Mouse (Mus musculus) limb, embryonic 10.5 days (tissue): ENCODE measurements at regions not wholly inside any gene's neighbourhood (a gene's known extent, or its start where the extent isn't known, plus 50 kb on each side); places are given as distances from the start of the nearest gene placed in this dataset.

ENCODE experiments used
- DNase-seq: peaks from one replicate; pipeline ENCODE4 v3.0.0-alpha.2; 2017; ENCODE audit warnings: low spot score
- H3K27ac ChIP-seq: fragments of 300-500 bp; sonication (generic); 2 replicates; pipeline ENCODE4 v1.5.1; 2016; ENCODE audit warnings: mild to moderate bottlenecking
- H3K27me3 ChIP-seq: fragments of 300-500 bp; sonication (generic); 2 replicates; pipeline ENCODE4 v1.6.1; 2016; ENCODE audit warnings: low read depth, mild to moderate bottlenecking; ENCODE audit not compliant: poor library complexity, severe bottlenecking
- H3K36me3 ChIP-seq: fragments of 300-500 bp; sonication (generic); 2 replicates; pipeline ENCODE4 v1.6.1; 2016; ENCODE audit warnings: mild to moderate bottlenecking, moderate library complexity
- H3K4me1 ChIP-seq: fragments of 300-500 bp; sonication (generic); 2 replicates; pipeline ENCODE4 v1.6.1; 2016
- H3K4me3 ChIP-seq: fragments of 300-500 bp; sonication (generic); 2 replicates; pipeline ENCODE4 v1.5.1; 2016; ENCODE audit warnings: mild to moderate bottlenecking, moderate library complexity
- H3K9me3 ChIP-seq: fragments of 300-500 bp; sonication (generic); replicated peaks from 2 replicates; pipeline ENCODE4 v1.6.1; 2016; ENCODE audit warnings: mild to moderate bottlenecking
- WGBS: fragments of 180-500 bp; shearing (Covaris S2); methylation state at CpG from one replicate; pipeline ENCODE4 v1.1.7; 2016; 5-methylcytosine and 5-hydroxymethylcytosine counted together

DNA sequence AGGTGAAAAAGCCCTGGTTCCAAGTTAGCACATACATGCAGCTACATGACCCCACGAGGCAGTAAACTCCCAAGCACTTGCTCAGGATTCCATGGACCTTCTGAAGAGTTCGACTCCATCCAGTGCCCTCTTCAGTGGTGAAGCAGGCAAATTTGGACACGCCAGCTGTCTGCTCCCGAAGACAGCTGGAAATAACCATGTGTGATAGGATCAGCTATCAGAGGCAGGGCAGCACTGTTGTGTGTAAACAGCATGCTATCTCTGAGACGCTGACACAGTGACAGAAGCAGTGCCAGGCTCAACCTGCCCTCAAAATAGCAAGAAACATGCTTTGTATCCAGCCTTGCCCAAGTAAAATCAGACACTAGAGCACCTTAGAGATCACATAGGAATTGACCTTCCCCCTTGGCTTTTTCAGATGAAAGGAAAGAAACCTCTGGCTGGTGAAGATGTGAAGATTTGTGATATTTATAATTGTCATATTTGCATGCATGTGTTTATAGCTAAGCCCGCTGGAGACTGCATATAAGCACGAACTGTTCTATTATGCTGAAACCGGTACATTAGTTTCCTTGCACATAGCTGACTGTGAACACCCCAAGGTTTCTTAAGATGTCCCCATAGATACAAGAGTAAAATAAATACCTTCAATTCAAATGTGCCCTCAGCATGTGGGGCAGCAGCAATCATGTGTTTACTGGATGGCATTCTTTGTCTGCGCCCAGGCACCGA, 146.4 kb upstream of the Nrip1 start:
- WGBS: 91% methylated on average over 10 of the region's 10 CpGs
- no peaks in the 10 kb centered on the region for H3K27me3 ChIP-seq
- no peaks in the 10 kb centered on the region for H3K9me3 ChIP-seq
- H3K27ac ChIP-seq: no peak overlapping the region
- H3K36me3 ChIP-seq: no peaks in the 10 kb centered on the region
- no peak overlapping the region for H3K4me3 ChIP-seq
- DNase-seq: no peak
- peaks cover 11% of the 10 kb centered on the region for H3K4me1 ChIP-seq

DNA sequence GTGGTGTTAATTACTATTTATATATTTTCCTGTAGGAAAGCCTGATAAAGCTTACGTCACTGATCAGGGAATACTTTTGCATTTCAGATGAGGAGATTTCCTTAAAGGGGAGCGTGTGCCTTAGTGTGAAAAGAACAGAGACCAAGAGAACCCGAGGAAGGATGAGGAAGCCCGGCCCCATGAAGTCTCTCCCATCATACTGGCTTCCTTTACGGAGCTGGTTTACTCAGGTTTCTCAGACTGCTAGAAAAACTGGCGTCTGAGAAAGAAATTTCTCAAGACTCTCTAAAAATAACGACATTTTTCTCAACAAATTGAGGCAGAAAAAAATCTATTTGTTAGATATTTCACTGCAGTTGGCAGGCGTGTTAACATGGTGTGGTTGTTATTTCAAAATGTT, 137.2 kb upstream of the Nrip1 start:
- 0 out of 2 replicates have a peak, but pooled peaks cover 3% of the 10 kb centered on the region for H3K4me1 ChIP-seq
- H3K27me3 ChIP-seq: no peaks in the 10 kb centered on the region
- H3K36me3 ChIP-seq: no peaks in the 10 kb centered on the region
- no peak overlapping the region for H3K27ac ChIP-seq
- no peaks in the 10 kb centered on the region for H3K9me3 ChIP-seq
- no peak for DNase-seq
- H3K4me3 ChIP-seq: no peak overlapping the region
- WGBS: 65% methylated on average over 8 of the region's 8 CpGs

DNA sequence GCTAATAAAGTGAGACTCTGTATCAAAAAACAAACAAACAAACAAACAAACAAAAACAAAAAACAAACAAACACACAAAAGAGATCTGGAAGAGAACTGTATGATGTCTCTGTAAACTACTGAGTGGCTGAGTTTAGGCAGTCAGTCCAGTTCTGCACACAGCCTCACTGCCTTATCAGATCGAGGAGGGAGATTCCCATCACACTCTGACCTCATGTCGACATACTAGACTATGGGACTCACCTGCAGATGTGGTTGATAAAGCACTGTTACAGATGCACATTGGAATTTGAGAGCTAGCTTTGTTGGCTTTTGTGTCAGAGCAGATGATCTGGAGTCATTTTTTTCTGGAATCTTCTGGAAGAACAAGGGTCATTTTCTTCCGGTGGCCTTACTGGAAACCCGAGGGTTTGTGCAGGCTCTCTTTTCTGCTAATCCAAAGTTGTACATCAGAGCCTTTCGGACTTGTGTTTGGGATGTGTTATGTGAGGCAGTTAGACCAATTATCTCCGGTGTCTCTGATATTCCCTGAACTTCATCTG, 135.6 kb upstream of the Nrip1 start:
- 0 out of 2 replicates have a peak, but pooled peaks cover 3% of the 10 kb centered on the region for H3K4me1 ChIP-seq
- WGBS: 93% methylated on average over 6 of the region's 6 CpGs
- H3K27me3 ChIP-seq: no peaks in the 10 kb centered on the region
- no peak overlapping the region for H3K4me3 ChIP-seq
- H3K36me3 ChIP-seq: no peaks in the 10 kb centered on the region
- H3K27ac ChIP-seq: no peak overlapping the region
- no peaks in the 10 kb centered on the region for H3K9me3 ChIP-seq
- DNase-seq: no peak

DNA sequence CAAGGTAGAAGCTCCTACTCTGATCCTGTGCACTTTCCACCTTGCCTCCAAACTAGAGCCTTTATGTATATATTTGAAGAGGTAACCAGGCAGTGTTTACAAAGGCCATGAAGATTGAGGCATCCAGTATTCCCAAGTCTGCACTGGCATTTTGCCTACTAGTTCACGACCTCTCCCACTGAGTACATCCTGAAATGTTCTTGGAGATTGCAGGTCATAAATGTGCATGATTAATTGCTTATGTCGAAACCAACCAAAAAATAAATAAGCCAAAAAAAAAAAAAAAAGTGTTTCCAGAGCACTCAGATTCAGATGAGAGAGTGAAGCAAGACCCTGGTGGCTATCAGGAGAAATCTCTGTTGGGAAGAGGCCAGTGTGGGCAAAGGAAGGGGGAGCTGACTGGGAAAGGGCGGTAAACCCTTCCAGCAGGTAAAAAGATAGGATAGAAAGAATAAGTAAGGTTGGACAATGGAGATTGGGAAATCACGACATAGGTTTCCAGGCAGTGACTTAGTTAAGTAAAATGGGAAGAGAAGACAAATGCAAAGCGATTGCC, 133.6 kb upstream of the Nrip1 start:
- no peaks in the 10 kb centered on the region for H3K36me3 ChIP-seq
- H3K27me3 ChIP-seq: no peaks in the 10 kb centered on the region
- 84% methylated on average over 5 of the region's 5 CpGs for WGBS
- H3K27ac ChIP-seq: no peak overlapping the region
- H3K4me3 ChIP-seq: no peak overlapping the region
- H3K4me1 ChIP-seq: 0 out of 2 replicates have a peak, but pooled peaks cover 3% of the 10 kb centered on the region
- H3K9me3 ChIP-seq: no peaks in the 10 kb centered on the region
- DNase-seq: no peak

DNA sequence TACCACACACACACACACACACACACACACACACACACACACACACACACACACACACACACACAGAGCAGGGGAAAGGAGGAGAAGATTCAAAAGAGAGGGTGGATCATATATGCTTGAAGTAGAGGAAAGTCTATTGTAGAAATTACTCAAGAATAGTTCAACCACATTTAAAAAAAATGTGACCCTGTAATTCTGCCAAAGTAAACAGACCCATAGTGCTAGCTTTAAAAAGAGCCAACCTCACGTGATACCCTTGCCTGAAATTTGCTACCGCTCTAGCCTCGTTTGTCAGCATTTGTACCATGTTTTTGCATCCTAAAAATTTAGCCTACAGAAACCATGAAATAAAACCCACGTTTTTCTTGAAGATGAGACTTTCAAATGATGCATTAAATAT, 132.6 kb upstream of the Nrip1 start:
- DNase-seq: no peak
- WGBS: 79% methylated on average over 4 of the region's 4 CpGs
- Histone ChIP-seq H3K9me3 (no peaks in the 10 kb centered on the region), H3K36me3 (no peaks in the 10 kb centered on the region), H3K4me1 (0 out of 2 replicates have a peak, but pooled peaks cover 3% of the 10 kb centered on the region), H3K27ac (no peak overlapping the region), H3K27me3 (no peaks in the 10 kb centered on the region), H3K4me3 (no peak overlapping the region)

DNA sequence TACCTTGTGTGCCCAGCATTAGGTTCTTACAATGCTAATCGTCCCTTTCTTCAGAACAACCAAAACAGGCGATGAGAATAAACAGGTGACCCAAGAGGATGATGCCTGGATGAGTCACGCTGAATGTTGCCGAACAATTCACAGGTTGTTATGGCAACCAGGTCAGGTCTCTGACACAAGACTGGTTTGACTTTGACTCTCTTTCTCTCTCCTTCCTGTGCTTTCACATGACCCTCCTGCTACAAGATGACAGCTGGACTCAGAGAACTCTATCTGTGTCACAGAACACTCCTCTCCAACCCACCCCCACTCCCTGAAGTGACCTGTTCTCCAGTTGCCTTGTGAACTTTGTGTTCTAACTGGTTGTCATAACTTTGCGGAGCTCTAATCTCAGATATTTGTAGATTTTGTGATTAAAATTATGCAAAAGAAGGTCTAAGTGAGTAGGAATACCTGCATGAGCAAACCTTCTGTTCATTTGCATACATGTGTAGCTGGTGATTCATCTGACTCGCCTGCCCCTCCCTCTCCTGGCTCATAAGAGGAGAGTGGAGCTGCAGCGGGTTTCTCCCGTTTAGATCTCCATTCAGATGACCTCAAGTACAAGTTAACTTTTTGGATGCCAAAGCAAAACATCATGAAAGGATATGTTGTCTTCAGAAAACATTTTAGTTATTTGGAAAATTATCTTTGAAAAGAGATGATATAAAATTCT, 126.2 kb upstream of the Nrip1 start:
- no peak for DNase-seq
- no peaks in the 10 kb centered on the region for H3K9me3 ChIP-seq
- no peak overlapping the region for H3K27ac ChIP-seq
- no peaks in the 10 kb centered on the region for H3K4me1 ChIP-seq
- H3K4me3 ChIP-seq: no peak overlapping the region
- H3K27me3 ChIP-seq: no peaks in the 10 kb centered on the region
- 80% methylated on average over 8 of the region's 8 CpGs for WGBS
- no peaks in the 10 kb centered on the region for H3K36me3 ChIP-seq

DNA sequence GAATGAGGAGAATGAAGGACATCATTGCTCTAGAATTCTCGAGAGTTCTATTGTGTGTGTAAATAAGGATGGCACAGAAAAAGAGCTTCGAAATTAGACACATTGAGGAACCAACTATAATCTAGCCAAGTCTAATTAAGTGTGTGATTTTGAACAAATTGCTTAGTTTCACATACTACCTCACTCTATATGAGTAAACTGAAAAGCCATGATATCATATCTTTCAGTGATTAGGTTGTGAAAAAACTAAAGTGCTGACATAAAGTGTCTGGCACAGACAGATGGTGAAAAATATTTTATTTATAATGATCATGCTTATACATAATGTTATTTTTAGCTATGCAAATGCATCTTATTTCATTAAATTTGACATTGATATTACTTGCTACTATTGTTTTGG, 124.6 kb upstream of the Nrip1 start:
- DNase-seq: no peak
- Histone ChIP-seq H3K4me3 (no peak overlapping the region), H3K27me3 (no peaks in the 10 kb centered on the region), H3K36me3 (no peaks in the 10 kb centered on the region), H3K4me1 (no peaks in the 10 kb centered on the region), H3K9me3 (no peaks in the 10 kb centered on the region), H3K27ac (no peak overlapping the region)
- WGBS: 94% methylated on average over 2 of the region's 2 CpGs

DNA sequence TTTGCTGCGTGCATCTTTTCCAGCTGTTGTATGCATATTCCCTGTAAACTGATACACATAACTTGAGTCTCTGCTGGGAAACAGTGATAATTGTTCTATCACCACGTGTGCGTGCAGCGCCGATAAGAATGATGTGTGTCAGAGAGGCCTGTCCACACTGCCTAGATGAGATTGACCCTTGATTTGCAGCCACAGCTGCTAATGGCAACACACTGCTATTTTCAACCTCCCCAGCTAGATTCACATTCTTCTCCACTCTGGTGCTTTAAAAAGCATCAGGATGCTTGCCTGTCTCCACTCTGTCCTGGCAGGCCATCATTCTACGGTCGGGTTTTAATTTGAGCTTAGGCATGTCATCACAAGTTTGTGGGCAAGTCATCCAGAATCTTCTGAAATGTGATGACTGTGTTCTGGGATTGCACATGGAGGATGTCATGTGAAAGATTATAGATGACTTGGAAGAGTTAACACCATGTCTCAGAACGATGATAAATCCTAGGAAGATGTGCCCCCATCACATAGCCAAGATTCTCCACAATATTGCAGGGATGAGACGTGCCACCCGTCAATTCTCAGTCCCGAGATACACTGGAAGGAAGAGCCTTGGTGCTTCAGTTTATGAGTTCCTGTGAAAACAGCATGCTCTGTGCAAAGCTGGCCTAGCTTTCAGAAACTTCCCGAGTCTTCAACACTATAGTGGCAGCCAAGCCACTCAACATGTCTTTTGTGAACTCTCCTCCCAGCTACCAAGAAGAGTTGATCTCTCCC, 123.6 kb upstream of the Nrip1 start:
- Histone ChIP-seq H3K4me1 (no peaks in the 10 kb centered on the region), H3K27ac (no peak overlapping the region), H3K27me3 (no peaks in the 10 kb centered on the region), H3K4me3 (no peak overlapping the region), H3K9me3 (no peaks in the 10 kb centered on the region), H3K36me3 (no peaks in the 10 kb centered on the region)
- DNase-seq: no peak
- 88% methylated on average over 12 of the region's 12 CpGs for WGBS

DNA sequence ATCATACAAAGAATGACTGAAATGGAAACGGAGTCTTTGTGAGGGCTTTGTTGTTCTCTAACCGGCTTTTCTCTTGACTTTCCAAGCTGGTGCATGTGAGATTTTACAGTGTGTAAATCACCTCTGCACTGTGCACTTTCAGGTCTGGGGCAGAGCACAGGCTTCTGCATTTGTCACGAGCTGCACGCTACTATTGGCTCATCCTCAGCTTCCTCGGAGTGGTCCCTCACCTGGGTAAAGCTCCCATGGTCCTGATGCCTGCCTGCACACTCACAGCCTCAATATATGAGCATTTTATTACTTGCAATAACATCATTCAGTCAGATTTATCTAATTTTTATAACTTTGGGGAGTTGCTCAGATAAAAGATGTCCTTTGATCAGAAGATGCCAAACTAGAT, 109.8 kb upstream of the Nrip1 start:
- Histone ChIP-seq H3K36me3 (no peaks in the 10 kb centered on the region), H3K27me3 (no peaks in the 10 kb centered on the region), H3K9me3 (no peaks in the 10 kb centered on the region), H3K27ac (no peak overlapping the region), H3K4me1 (no peaks in the 10 kb centered on the region), H3K4me3 (no peak overlapping the region)
- DNase-seq: no peak
- 90% methylated on average over 5 of the region's 5 CpGs for WGBS

DNA sequence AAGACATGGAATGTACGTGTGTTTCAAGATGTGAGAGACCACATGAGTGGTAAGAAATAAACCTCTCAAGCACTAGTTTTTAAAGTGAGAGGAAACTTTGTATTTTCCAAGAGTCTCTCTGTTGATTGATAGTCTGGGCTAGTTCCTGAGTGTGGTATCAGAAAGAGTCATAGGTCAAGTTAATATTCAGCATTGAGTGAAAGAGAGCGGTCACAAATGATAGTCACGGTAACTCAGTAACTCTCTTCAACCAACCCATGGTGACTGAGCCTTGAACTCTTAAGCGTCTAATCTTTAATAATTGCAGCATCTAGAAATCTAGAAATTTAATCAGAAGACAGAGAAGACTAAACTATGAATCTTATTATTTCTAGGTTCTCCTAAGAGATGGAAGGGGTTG, 108.3 kb upstream of the Nrip1 start:
- 91% methylated on average over 4 of the region's 4 CpGs for WGBS
- H3K4me3 ChIP-seq: no peak overlapping the region
- no peaks in the 10 kb centered on the region for H3K9me3 ChIP-seq
- no peaks in the 10 kb centered on the region for H3K4me1 ChIP-seq
- H3K27me3 ChIP-seq: no peaks in the 10 kb centered on the region
- H3K36me3 ChIP-seq: no peaks in the 10 kb centered on the region
- no peak for DNase-seq
- H3K27ac ChIP-seq: no peak overlapping the region

DNA sequence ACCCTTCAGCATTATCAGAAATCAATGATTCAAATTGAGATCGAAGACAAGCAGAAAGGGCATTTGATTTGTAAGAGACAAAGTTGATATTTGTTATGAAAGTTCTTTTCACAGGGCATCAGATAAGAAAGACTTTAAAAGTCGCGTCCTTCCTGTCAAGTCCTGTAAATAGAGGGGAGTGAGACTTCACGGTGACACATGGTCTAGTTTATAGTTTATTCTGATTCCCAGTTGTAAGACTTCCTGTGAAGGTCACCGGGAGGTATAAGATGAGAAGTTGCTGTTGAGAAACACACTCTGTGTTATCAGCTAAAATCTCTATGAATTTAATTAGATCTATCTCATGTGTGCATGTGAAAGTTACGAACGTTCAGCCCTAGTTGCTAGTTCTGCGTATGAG, 103.8 kb upstream of the Nrip1 start:
- no peak overlapping the region for H3K4me3 ChIP-seq
- H3K4me1 ChIP-seq: no peaks in the 10 kb centered on the region
- 88% methylated on average over 8 of the region's 8 CpGs for WGBS
- no peaks in the 10 kb centered on the region for H3K9me3 ChIP-seq
- no peaks in the 10 kb centered on the region for H3K27me3 ChIP-seq
- H3K27ac ChIP-seq: no peak overlapping the region
- H3K36me3 ChIP-seq: no peaks in the 10 kb centered on the region
- DNase-seq: no peak

DNA sequence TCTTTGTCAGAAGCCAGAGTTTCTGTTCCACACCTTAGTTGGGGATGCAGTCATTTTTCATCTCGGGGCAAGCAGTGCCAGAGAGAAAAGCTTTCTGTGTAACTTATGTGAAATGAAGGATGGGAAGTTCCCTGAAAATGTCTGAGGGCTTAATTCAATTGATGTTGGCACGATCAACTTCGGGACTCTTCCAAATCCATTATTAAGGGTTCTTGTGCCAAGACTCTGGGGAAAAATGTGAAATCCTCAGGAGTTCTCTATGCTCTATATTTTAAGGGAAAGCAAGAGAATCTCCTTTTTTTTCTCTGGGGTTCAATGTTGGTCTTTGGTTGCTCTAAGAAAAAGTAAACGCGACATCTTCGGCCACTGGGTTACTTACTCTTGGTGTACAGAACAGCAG, 100.9 kb upstream of the Nrip1 start:
- Histone ChIP-seq H3K9me3 (no peaks in the 10 kb centered on the region), H3K27ac (no peak overlapping the region), H3K4me1 (no peaks in the 10 kb centered on the region), H3K36me3 (no peaks in the 10 kb centered on the region), H3K4me3 (no peak overlapping the region), H3K27me3 (no peaks in the 10 kb centered on the region)
- DNase-seq: no peak
- 94% methylated on average over 6 of the region's 6 CpGs for WGBS

DNA sequence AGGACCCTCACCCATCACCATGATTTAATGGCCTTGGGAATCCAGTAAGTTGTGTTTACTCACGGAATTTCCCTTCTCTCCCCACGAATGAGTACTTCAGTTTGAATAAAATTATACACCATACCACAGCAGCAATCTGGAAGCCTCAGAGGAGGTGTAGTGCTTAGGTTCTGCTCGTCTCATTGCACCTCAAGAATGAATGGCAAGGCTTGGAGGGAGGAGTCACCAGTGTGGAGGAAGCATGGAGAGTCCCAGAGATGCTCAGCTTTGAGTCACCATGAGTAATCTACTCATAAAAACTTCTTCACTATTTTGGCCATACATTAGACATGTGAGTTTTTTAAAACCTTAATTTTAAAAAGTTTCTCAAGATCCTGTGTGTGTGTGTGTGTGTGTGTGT, 98.8 kb upstream of the Nrip1 start:
- no peak overlapping the region for H3K4me3 ChIP-seq
- H3K9me3 ChIP-seq: no peaks in the 10 kb centered on the region
- no peaks in the 10 kb centered on the region for H3K27me3 ChIP-seq
- no peaks in the 10 kb centered on the region for H3K36me3 ChIP-seq
- WGBS: 86% methylated on average over 3 of the region's 3 CpGs
- no peaks in the 10 kb centered on the region for H3K4me1 ChIP-seq
- no peak overlapping the region for H3K27ac ChIP-seq
- no peak for DNase-seq
